Mouse (Mus musculus) myocyte (in vitro differentiated cells): ENCODE results near the gene Lif.

Experiments used
- CEBPB ChIP-seq: IDR thresholded peaks from 2 replicates; pipeline ENCODE4 v1.6.1; 2011; ENCODE audit warnings: mild to moderate bottlenecking, moderate library complexity; ENCODE audit not compliant: poor library complexity, insufficient read depth, severe bottlenecking
- E2F4 ChIP-seq: IDR thresholded peaks from one replicate; pipeline ENCODE4 v1.6.1; 2011; ENCODE audit warnings: mild to moderate bottlenecking, control low read depth, moderate library complexity; ENCODE audit not compliant: insufficient read depth
- MYOD1 ChIP-seq, 3 experiments: IDR thresholded peaks; one replicate each; pipeline ENCODE4 v1.6.1; 2011; ENCODE audit warnings: control low read depth in 2 of 3, low read depth in 2 of 3, mild to moderate bottlenecking in 2 of 3, moderate library complexity in 1 of 3; ENCODE audit not compliant: insufficient read length in 2 of 3, control insufficient read depth in 1 of 3
- POLR2A ChIP-seq: IDR thresholded peaks from one replicate; pipeline ENCODE4 v1.6.1; 2011; ENCODE audit warnings: low read depth, mild to moderate bottlenecking, control low read depth, moderate library complexity; ENCODE audit not compliant: insufficient read length
- USF1 ChIP-seq: IDR thresholded peaks from one replicate; pipeline ENCODE4 v1.6.1; 2011; ENCODE audit warnings: low read depth, mild to moderate bottlenecking, control low read depth, moderate library complexity

- TF ChIP-seq MYOD1 (IDR thresholded peaks at IDR 0.05; ENCODE audit: control insufficient read depth in 1 of 3, insufficient read length in 2 of 3, low read depth in 2 of 3) (no peak), POLR2A (no peak), CEBPB (no peak), USF1 (no peak), E2F4 (no peak)
Observed at GRCm38 (mm10) chr11:4209556-4209955, 47.8 kb upstream of the Lif start.
